Mouse (Mus musculus) hindbrain, embryonic 10.5 days (tissue): ENCODE measurements at regions not wholly inside any gene's neighbourhood (a gene's known extent, or its start where the extent isn't known, plus 50 kb on each side); places are given as distances from the start of the nearest gene placed in this dataset.

Experiments used
- DNase-seq: peaks from one replicate; pipeline ENCODE4 v3.0.0-alpha.2; 2017; ENCODE audit warnings: low spot score
- H3K27ac ChIP-seq: fragments of 300-500 bp; sonication (generic); 2 replicates; pipeline ENCODE4 v1.5.1; 2016; ENCODE audit warnings: mild to moderate bottlenecking, moderate library complexity
- H3K27me3 ChIP-seq: fragments of 300-500 bp; sonication (generic); 2 replicates; pipeline ENCODE4 v1.6.1; 2016; ENCODE audit warnings: mild to moderate bottlenecking; ENCODE audit not compliant: poor library complexity, insufficient read depth, severe bottlenecking
- H3K36me3 ChIP-seq: fragments of 300-500 bp; sonication (generic); 2 replicates; pipeline ENCODE4 v1.6.1; 2016; ENCODE audit warnings: mild to moderate bottlenecking, moderate library complexity
- H3K4me1 ChIP-seq: fragments of 300-500 bp; sonication (generic); replicated peaks from 2 replicates; pipeline ENCODE4 v1.6.1; 2016; ENCODE audit warnings: mild to moderate bottlenecking
- H3K4me3 ChIP-seq: fragments of 300-500 bp; sonication (generic); 2 replicates; pipeline ENCODE4 v1.5.1; 2016; ENCODE audit warnings: mild to moderate bottlenecking, moderate library complexity
- H3K9me3 ChIP-seq: fragments of 300-500 bp; sonication (generic); 2 replicates; pipeline ENCODE4 v1.6.1; 2016; ENCODE audit warnings: mild to moderate bottlenecking, moderate library complexity
- WGBS: fragments of 180-500 bp; shearing (Covaris S2); methylation state at CpG from one replicate; pipeline ENCODE4 v1.1.7; 2016; 5-methylcytosine and 5-hydroxymethylcytosine counted together

- no peak for DNase-seq
- Histone ChIP-seq H3K27me3 (peaks cover 23% of the 10 kb centered on the region; the same call in 1 of the 2 replicates), H3K9me3 (no peaks in the 10 kb centered on the region), H3K4me1 (peaks cover 23% of the 10 kb centered on the region), H3K4me3 (no peak overlapping the region), H3K27ac (no peak overlapping the region), H3K36me3 (no peaks in the 10 kb centered on the region)
- 90% methylated on average over 9 of the region's 9 CpGs for WGBS
Measured at GRCm38 (mm10) chr13:44319511-44319910, 409.8 kb upstream of the Jarid2 start.

- H3K9me3 ChIP-seq, result no peaks in the 10 kb centered on the region
- no peaks in the 10 kb centered on the region for H3K36me3 ChIP-seq
- peaks cover 26% of the 10 kb centered on the region; the same call in 1 of the 2 replicates for H3K27me3 ChIP-seq
- H3K4me3 ChIP-seq, result no peak overlapping the region
- no peak overlapping the region for H3K27ac ChIP-seq
- no peak for DNase-seq
- H3K4me1 ChIP-seq, result peaks cover 23% of the 10 kb centered on the region
- 92% methylated on average over 4 of the region's 4 CpGs for WGBS
Measured at GRCm38 (mm10) chr13:44320311-44320710, 409.0 kb upstream of the Jarid2 start.

GRCm38 (mm10) chr13:44321009-44321596, 408.2 kb upstream of the Jarid2 start:
- Histone ChIP-seq H3K27me3 (peaks cover 26% of the 10 kb centered on the region; the same call in 1 of the 2 replicates), H3K27ac (no peak overlapping the region), H3K4me1 (peaks cover 23% of the 10 kb centered on the region), H3K9me3 (no peaks in the 10 kb centered on the region), H3K36me3 (no peaks in the 10 kb centered on the region), H3K4me3 (no peak overlapping the region)
- no peak for DNase-seq
- WGBS, result 83% methylated on average over 16 of the region's 16 CpGs

- H3K36me3 ChIP-seq, result no peaks in the 10 kb centered on the region
- H3K9me3 ChIP-seq, result no peaks in the 10 kb centered on the region
- H3K4me3 ChIP-seq, result no peak overlapping the region
- DNase-seq, result no peak
- H3K27me3 ChIP-seq, result peaks cover 12% of the 10 kb centered on the region
- WGBS, result 90% methylated on average over 8 of the region's 8 CpGs
- H3K27ac ChIP-seq, result no peak overlapping the region
- 0 out of 2 replicates have a peak, but pooled peaks cover 6% of the 10 kb centered on the region for H3K4me1 ChIP-seq
Measured at GRCm38 (mm10) chr13:44328416-44328815, 400.9 kb upstream of the Jarid2 start.

DNA sequence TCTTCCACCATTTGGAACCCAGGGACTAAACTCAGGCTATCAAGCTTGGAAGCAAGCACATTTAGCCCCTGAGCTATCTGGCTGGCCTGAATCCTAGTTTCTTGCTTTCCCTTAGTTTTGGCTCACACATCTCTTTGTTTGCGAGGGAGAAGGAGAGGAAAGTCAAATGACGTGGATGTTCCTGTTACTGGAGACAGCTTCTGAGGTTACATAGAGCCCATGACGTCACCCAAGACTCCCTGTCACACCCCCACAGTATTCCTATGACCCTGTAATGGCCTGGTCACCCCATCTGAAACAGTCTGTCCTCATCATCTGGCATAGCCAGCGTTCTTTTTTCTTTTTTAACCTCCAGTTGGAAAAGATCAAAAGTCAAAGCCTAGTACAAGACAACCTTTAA, 400.1 kb upstream of the Jarid2 start:
- Histone ChIP-seq H3K27ac (no peak overlapping the region), H3K27me3 (peaks cover 13% of the 10 kb centered on the region), H3K4me3 (no peak overlapping the region), H3K4me1 (0 out of 2 replicates have a peak, but pooled peaks cover 6% of the 10 kb centered on the region), H3K36me3 (no peaks in the 10 kb centered on the region), H3K9me3 (no peaks in the 10 kb centered on the region)
- 79% methylated on average over 4 of the region's 4 CpGs for WGBS
- no peak for DNase-seq

DNA sequence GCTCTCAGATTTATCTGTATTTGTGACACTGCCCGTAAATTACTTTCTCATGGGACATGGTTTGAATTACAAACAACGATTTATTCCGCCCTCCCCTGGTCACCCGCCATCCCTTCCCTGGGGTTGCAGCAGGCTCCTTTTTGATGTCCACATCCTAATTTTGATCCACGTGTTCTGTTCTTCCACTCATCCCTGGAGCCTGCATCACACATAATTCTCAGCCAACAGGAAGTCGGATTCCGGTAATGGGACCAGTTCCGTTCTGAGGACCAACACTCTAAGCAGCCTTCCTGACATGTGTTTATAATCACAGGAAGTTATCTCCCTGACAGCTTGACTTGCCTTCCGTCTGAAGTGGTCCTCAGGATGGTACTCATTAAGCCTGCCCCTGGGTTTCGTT, 399.6 kb upstream of the Jarid2 start:
- no peak for DNase-seq
- Histone ChIP-seq H3K4me1 (0 out of 2 replicates have a peak, but pooled peaks cover 6% of the 10 kb centered on the region), H3K36me3 (no peaks in the 10 kb centered on the region), H3K9me3 (no peaks in the 10 kb centered on the region), H3K4me3 (no peak overlapping the region), H3K27ac (no peak overlapping the region), H3K27me3 (peaks cover 16% of the 10 kb centered on the region)
- 69% methylated on average over 10 of the region's 10 CpGs for WGBS

GRCm38 (mm10) chr13:44332716-44333240, 396.5 kb upstream of the Jarid2 start:
- WGBS, result 73% methylated on average over 11 of the region's 11 CpGs
- no peak overlapping the region for H3K27ac ChIP-seq
- 0 out of 2 replicates have a peak, but pooled peaks cover 6% of the 10 kb centered on the region for H3K4me1 ChIP-seq
- H3K9me3 ChIP-seq, result 0 out of 2 replicates have a peak, but pooled peaks cover 7% of the 10 kb centered on the region
- DNase-seq, result no peak
- no peak overlapping the region for H3K4me3 ChIP-seq
- H3K27me3 ChIP-seq, result peaks cover 23% of the 10 kb centered on the region
- no peaks in the 10 kb centered on the region for H3K36me3 ChIP-seq

DNA sequence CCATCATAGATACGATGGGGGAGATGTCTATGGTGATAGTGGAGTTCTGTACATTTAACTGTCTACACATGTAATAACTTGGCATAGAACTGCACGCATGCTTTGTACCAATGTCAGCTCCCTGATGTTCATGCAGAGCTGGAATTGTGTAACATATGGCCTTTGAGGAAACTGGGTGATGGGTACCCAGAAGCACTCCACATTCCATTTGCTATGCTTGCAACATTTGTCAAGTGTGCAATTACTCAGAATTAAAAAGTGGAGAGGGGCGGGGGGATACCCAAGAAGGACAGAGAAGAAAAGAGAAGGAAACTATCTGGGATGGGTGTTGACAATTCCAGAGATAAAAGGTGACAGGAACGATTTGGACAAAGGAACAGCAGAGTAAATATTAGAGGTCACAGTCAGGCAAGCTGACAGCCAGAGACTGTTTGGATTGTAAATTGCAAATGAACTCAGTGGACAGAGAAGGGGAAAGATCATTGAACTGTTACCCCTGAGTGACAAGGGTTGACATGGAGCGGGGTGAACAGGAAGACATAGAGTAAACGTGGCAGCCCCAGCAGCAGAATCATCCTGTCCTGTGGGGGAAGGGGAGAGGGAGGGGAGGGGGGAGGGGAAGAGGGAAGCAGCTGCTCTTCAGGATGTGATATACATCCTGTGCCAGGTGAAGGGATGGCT, 390.1 kb upstream of the Jarid2 start:
- Histone ChIP-seq H3K27me3 (peaks cover 39% of the 10 kb centered on the region), H3K27ac (no peak overlapping the region), H3K9me3 (0 out of 2 replicates have a peak, but pooled peaks cover 7% of the 10 kb centered on the region), H3K4me1 (peaks cover 16% of the 10 kb centered on the region), H3K4me3 (no peak overlapping the region), H3K36me3 (no peaks in the 10 kb centered on the region)
- 46% methylated on average over 6 of the region's 6 CpGs for WGBS
- DNase-seq, result peak; percentile 13

- Histone ChIP-seq H3K4me3 (no peak overlapping the region), H3K27ac (no peak overlapping the region), H3K36me3 (no peaks in the 10 kb centered on the region), H3K9me3 (0 out of 2 replicates have a peak, but pooled peaks cover 1% of the 10 kb centered on the region), H3K4me1 (peaks cover 19% of the 10 kb centered on the region), H3K27me3 (peaks cover 29% of the 10 kb centered on the region)
- 79% methylated on average over 6 of the region's 6 CpGs for WGBS
- no peak for DNase-seq
Measured at GRCm38 (mm10) chr13:44345094-44345493, 384.2 kb upstream of the Jarid2 start.

DNA sequence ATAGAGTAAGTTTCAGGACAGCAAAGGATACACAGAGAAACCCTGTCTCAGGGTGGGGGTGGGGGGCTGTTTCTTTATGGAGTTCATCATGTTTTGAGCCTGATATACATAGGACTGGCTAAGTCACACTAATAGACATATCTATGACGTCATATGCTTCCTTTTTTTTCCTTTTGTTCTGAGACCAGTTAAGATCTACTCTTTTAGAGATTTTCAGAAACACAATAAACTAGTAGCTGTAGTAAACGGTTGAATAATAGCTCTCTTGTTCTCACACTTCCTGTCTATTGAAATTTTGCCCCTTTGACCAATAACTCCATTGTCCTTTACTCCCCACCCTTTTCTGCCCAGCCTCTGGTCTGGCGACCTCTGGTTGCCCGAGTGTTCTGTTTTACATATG, 382.6 kb upstream of the Jarid2 start:
- 39% methylated on average over 4 of the region's 4 CpGs for WGBS
- 0 out of 2 replicates have a peak, but pooled peaks cover 5% of the 10 kb centered on the region for H3K9me3 ChIP-seq
- H3K4me3 ChIP-seq, result no peak overlapping the region
- no peak overlapping the region for H3K27ac ChIP-seq
- peaks cover 17% of the 10 kb centered on the region for H3K4me1 ChIP-seq
- peaks cover 22% of the 10 kb centered on the region for H3K27me3 ChIP-seq
- no peak for DNase-seq
- no peaks in the 10 kb centered on the region for H3K36me3 ChIP-seq

- Histone ChIP-seq H3K27ac (no peak overlapping the region), H3K36me3 (no peaks in the 10 kb centered on the region), H3K27me3 (peaks cover 15% of the 10 kb centered on the region), H3K4me1 (peaks cover 17% of the 10 kb centered on the region), H3K4me3 (no peak overlapping the region), H3K9me3 (0 out of 2 replicates have a peak, but pooled peaks cover 5% of the 10 kb centered on the region)
- peak; percentile 43 for DNase-seq
- 43% methylated on average over 9 of the region's 9 CpGs for WGBS
Measured at GRCm38 (mm10) chr13:44347662-44348061, 381.6 kb upstream of the Jarid2 start.

GRCm38 (mm10) chr13:44353899-44354298, 375.4 kb upstream of the Jarid2 start:
- Histone ChIP-seq H3K4me3 (no peak overlapping the region), H3K36me3 (no peaks in the 10 kb centered on the region), H3K9me3 (0 out of 2 replicates have a peak, but pooled peaks cover 5% of the 10 kb centered on the region), H3K27me3 (peaks cover 15% of the 10 kb centered on the region; the same call in 1 of the 2 replicates), H3K4me1 (peaks cover 31% of the 10 kb centered on the region), H3K27ac (peak overlapping the region; percentile 62)
- 45% methylated on average over 9 of the region's 9 CpGs for WGBS
- no peak for DNase-seq

GRCm38 (mm10) chr13:44355771-44356221, 373.5 kb upstream of the Jarid2 start:
- peaks cover 42% of the 10 kb centered on the region for H3K4me1 ChIP-seq
- 73% methylated on average over 12 of the region's 12 CpGs for WGBS
- H3K27me3 ChIP-seq, result peaks cover 21% of the 10 kb centered on the region
- H3K36me3 ChIP-seq, result no peaks in the 10 kb centered on the region
- H3K27ac ChIP-seq, result 0 out of 2 replicates have a peak overlapping the region, but pooled peaks have one; percentile 23
- H3K4me3 ChIP-seq, result no peak overlapping the region
- no peak for DNase-seq
- H3K9me3 ChIP-seq, result no peaks in the 10 kb centered on the region
